Mouse (Mus musculus): ENCODE data around the gene Zmat3. TPM values are rescaled to one million over a fixed set of nuclear protein-coding genes. Genes with fewer than 3 reads are reported as not detected.

Zmat3 gene
- 0.90 and 0.96 TPM in 2 replicates for polyA plus RNA-seq (2015; fragmentation: Nextera tagmentation; extraction: Ambion mirVana)

GRCm38 (mm10) chr3:32365546-32366245 lies at the start of gene Zmat3:
TSS of gene Zmat3 (minus strand) at chr3:32366014.

GRCm38 (mm10) chr3:32397461-32398174 lies 31.8 kb upstream of the Zmat3 start, which contains the start of gene Pik3ca:
TSS of gene Pik3ca (plus strand) at chr3:32397671.

Other genes starting within 250 kb of the Zmat3 start
- 5.0 and 7.6 TPM in 2 replicates for gene Pik3ca, start 31.7 kb upstream of the Zmat3 start, polyA plus RNA-seq (2015; fragmentation: Nextera tagmentation; extraction: Ambion mirVana)
- 0.07 TPM in 1 of 2 replicates, not detected in the other for gene Kcnmb3, start 126.2 kb upstream of the Zmat3 start, polyA plus RNA-seq (2015; fragmentation: Nextera tagmentation; extraction: Ambion mirVana)
- 35.5 and 36.0 TPM in 2 replicates for gene Zfp639, start 144.2 kb upstream of the Zmat3 start, polyA plus RNA-seq (2015; fragmentation: Nextera tagmentation; extraction: Ambion mirVana)
- 14.5 and 21.3 TPM in 2 replicates for gene Mfn1, start 163.5 kb upstream of the Zmat3 start, polyA plus RNA-seq (2015; fragmentation: Nextera tagmentation; extraction: Ambion mirVana)

Measured in spleen, postnatal 0 days (tissue).